Mouse (Mus musculus): ENCODE results near the gene 4833420G17Rik.

DNA sequence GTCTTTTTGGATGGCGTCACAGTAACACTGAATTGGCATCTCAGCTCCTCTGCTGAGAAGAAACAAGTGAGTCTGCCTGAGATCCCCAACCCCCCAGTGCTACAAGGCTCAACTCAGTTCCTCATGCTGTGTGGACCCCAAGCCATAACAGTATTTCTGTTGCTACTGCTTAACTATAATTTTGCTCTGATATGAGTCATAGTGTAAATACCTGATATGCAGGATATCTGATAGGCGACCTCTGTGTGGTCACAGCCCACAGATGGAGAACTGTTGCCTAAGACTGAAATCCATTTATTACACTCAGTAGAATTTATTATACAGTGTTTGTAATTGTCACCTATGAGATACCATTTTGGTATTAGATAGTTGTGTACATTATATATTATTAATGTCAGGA, 15.2 kb downstream of the 4833420G17Rik start:
- no peak for TF ChIP-seq CTCF (IDR thresholded peaks at IDR 0.05)
- no peak for TF ChIP-seq EP300 (IDR thresholded peaks at IDR 0.05; ENCODE audit: insufficient read depth, low read depth, low read length)
- no peak for TF ChIP-seq POLR2A (IDR thresholded peaks at IDR 0.05; ENCODE audit: insufficient read depth, low read depth, low read length)

All from heart, adult 2 months (tissue).